Mouse (Mus musculus): ENCODE results near the gene Bcl9l. TPM values are rescaled to one million over a fixed set of nuclear protein-coding genes. Genes with fewer than 3 reads are reported as not detected.
"Not testable (repeated sequence)": the region's sequence is repeated elsewhere in the genome, so short reads cannot be mapped to it uniquely, and the experiment has no call there.

Bcl9l gene
- polyA plus RNA-seq (2016; fragmentation: Nextera tagmentation; extraction: Ambion mirVana) = 9.0 and 12.1 TPM in 2 replicates

DNA sequence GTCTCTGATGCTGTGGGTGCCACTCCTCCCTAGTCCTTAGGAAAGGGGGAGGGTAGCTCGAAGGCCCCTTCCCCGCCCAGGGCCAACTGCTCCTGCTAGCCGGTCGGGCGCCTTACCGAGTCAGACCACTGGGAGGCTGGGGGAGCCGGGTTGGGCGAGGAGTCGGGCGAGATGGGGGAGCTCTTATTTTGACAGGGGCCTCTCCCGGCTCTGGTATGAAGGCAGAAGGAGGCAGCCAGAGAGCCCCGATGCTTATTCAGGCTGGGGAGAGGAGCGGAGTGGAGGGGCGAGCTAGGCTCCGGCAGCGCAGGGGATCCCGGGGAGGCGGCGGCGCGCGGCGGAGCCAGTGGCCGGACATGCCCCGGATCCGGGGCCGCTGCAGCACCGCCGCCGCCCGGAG lies at the start of gene Bcl9l:
Bcl9l (plus strand) TSS at position 274 of the 400 bp plus-strand sequence.
- Histone ChIP-seq H3K27me3 (ENCODE audit: low read depth, poor library complexity, severe bottlenecking) (no peaks in the 10 kb centered on the region), H3K4me1 (peaks cover 85% of the 10 kb centered on the region), H3K36me3 (no peaks in the 10 kb centered on the region), H3K27ac (peak within 1 kb of the TSS; percentile 96), H3K9me3 (replicated peaks) (no peaks in the 10 kb centered on the region), H3K4me3 (peak within 1 kb of the TSS; percentile 94)
- under 1% methylated on average over 31 of the region's 31 CpGs for WGBS
- DNase-seq (ENCODE audit: low spot score) = peak; percentile 99

DNA sequence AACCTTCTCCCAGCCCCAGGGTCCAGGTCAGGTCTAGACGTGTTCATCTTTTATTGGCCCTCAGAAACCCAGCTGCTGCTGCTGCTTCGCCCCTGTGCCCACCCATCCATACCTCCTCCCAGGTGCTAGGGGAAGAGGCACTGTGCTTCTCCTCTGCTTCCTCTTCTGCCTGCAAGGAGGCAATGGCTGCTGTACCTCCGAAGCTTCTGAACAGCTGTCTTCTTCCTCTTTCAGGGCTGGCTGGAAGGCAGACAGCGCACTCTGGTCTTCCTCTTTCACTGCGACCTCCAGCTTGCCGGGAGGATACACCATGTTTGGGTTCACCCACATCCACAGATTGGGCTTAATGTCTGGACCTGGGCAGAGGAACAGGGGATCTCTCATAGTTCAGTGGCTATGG lies 46.9 kb upstream of the Bcl9l start:
- no peaks in the 10 kb centered on the region for H3K9me3 ChIP-seq (replicated peaks)
- no peak overlapping the region for H3K4me3 ChIP-seq
- DNase-seq (ENCODE audit: low spot score) = no peak
- WGBS = 79% methylated on average over 6 of the region's 6 CpGs
- no peak overlapping the region for H3K27ac ChIP-seq
- no peaks in the 10 kb centered on the region for H3K36me3 ChIP-seq
- H3K27me3 ChIP-seq (ENCODE audit: low read depth, poor library complexity, severe bottlenecking) = no peaks in the 10 kb centered on the region
- H3K4me1 ChIP-seq = peaks cover 8% of the 10 kb centered on the region

DNA sequence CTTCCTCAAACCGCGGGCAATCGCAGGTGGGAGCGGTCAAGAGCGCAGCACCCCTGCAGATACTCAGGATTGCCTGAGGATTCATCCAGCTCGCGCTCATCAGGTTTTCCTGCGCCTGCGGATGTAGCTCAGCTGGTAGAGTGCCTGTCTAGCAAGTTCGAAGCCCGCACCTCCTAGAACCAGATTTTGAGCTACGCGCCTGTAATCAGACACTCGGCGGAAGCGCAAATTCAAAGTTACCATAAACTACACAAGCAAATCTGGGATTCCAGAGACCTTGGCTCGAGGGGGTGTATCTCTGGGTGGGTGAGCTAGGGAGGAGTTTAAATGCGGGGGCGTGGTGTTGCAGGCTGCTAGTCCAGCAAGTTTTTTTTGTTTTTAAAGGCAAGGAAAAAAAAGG lies 41.7 kb upstream of the Bcl9l start, which contains the start of gene Foxr1:
Foxr1 (minus strand) TSS at position 176 of the 400 bp plus-strand sequence.
- Histone ChIP-seq H3K4me1 (no peaks in the 10 kb centered on the region), H3K4me3 (no peak within 1 kb of the TSS), H3K36me3 (no peaks in the 10 kb centered on the region), H3K9me3 (replicated peaks) (no peaks in the 10 kb centered on the region), H3K27ac (no peak within 1 kb of the TSS), H3K27me3 (ENCODE audit: low read depth, poor library complexity, severe bottlenecking) (no peaks in the 10 kb centered on the region)
- DNase-seq (ENCODE audit: low spot score) = no peak
- WGBS = 70% methylated on average over 19 of the region's 19 CpGs

DNA sequence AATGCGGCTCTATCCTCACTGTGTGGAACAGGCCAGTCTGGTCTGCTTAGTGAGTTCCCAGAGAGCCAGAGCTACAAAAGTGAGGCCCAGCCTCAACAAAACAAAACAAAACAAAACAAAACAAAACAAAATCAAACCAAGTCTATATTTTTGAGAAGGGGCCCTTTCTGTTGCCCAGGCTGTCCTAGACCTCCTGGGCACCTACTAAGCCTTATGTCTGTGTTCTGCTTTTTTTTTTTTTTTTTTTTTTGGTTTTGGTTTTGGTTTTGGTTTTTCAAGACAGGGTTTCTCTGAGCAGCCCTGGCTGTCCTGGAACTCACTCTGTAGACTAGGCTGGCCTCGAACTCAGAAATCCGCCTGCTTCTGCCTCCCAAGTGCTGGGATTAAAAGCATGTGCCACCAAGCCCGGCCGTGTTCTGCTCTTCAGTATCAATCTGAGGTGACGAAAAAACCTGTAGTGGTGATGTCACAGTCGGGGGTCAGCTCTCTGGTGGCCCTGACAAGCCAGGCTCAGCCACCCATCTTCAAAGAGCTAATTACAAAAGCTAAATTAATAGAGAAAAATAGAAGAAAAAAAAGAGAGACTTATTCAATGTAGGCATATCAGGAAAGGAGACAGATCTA lies 38.1 kb upstream of the Bcl9l start:
- H3K4me3 ChIP-seq; H3K36me3 ChIP-seq; DNase-seq (ENCODE audit: low spot score); H3K4me1 ChIP-seq; H3K27ac ChIP-seq; H3K9me3 ChIP-seq (replicated peaks); H3K27me3 ChIP-seq (ENCODE audit: low read depth, poor library complexity, severe bottlenecking): not testable (repeated sequence)
- WGBS = 87% methylated on average over 7 of the region's 7 CpGs

DNA sequence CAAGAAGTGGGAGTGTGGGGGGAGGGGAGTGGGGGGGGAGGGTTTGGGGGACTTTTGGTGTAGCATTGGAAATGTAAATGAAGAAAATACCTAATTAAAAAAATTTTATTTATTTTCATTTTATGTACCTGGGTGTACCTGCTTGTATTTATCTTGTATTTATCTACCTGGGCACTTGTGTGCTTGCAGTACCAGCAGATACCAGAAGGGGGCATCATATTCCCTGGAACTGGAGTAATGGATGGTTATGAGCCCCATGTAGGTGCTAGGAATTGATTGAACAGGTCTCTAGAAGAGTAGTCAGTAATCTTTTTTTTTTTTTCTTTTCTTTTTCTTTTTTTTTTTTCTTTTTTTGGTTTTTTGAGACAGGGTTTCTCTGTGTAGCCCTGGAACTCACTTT lies 32.2 kb upstream of the Bcl9l start:
- no peak for DNase-seq (ENCODE audit: low spot score)
- H3K4me1 ChIP-seq = peaks cover 15% of the 10 kb centered on the region

DNA sequence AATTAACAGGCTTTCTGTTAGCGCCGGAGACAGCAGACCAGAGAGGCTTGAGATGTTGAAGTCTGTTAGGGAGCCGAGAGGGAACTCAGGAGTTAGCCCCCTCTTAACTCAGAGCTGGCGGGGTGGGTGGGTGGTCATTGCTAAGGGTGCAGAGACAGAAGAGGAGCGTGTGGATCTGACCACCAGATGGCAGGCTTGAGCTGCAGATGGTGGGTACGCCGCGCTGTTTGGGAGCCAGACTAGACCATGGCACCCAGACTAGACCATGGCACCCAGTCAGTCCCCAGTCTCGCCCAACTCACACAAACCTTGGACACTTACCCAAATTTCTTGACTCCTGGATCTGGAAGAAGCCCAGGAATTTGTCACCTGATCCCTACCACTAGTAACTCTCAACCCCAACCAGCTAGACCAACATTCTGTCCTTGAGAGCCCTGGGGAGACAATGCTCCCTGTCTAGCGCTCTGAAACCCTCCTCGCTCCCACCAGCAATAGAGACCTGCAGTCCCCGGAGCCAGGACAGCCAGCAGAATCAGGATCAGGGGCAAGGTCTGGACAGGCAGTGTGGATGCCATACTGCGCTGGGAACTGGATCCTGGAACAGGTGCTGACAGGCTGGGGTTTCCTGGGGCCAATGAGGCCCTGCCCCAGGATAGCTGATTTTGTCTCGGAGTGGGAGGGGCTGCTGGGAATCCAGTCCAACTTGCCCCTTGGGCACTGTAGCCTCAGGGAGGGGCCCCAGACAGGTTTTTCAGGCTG lies 28.3 kb upstream of the Bcl9l start:
- Histone ChIP-seq H3K9me3 (replicated peaks) (no peaks in the 10 kb centered on the region), H3K27me3 (ENCODE audit: low read depth, poor library complexity, severe bottlenecking) (peaks cover 60% of the 10 kb centered on the region), H3K36me3 (no peaks in the 10 kb centered on the region), H3K4me1 (peaks cover 20% of the 10 kb centered on the region), H3K27ac (no peak overlapping the region; the same call in 1 of the 2 replicates), H3K4me3 (0 out of 2 replicates have a peak overlapping the region, but pooled peaks have one; percentile 1)
- peak; percentile 93 for DNase-seq (ENCODE audit: low spot score)
- WGBS = 10% methylated on average over 14 of the region's 14 CpGs

More for the DNA sequence above, 32.2 kb upstream of the Bcl9l start:
- no peak overlapping the region for H3K27ac ChIP-seq
- H3K9me3 ChIP-seq (replicated peaks) = no peaks in the 10 kb centered on the region
- peaks cover 33% of the 10 kb centered on the region for H3K27me3 ChIP-seq (ENCODE audit: low read depth, poor library complexity, severe bottlenecking)
- no peak overlapping the region for H3K4me3 ChIP-seq
- H3K36me3 ChIP-seq = no peaks in the 10 kb centered on the region

DNA sequence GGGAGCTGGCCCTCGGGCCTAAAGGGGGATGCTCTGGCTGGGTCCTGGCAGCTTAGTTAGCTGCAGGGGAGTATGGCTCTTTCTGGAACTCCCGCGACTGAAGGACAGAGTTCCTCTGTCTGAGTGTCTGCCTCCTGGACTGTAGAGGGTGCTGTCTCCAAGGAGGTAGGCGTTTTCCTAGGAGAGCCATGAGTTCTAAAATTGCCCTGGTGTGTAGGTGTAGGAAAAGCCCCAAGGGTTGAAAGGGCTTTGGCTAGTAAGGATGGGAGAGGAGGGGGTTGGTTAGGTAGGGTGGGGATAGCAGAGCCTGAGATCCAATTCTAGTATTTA lies 27.8 kb upstream of the Bcl9l start, which contains the start of gene Upk2:
Upk2 (minus strand) TSS at position 86 of the 330 bp plus-strand sequence.
- DNase-seq (ENCODE audit: low spot score) = no peak
- H3K4me3 ChIP-seq = 0 out of 2 replicates have a peak within 1 kb of the TSS, but pooled peaks have one; percentile 1

DNA sequence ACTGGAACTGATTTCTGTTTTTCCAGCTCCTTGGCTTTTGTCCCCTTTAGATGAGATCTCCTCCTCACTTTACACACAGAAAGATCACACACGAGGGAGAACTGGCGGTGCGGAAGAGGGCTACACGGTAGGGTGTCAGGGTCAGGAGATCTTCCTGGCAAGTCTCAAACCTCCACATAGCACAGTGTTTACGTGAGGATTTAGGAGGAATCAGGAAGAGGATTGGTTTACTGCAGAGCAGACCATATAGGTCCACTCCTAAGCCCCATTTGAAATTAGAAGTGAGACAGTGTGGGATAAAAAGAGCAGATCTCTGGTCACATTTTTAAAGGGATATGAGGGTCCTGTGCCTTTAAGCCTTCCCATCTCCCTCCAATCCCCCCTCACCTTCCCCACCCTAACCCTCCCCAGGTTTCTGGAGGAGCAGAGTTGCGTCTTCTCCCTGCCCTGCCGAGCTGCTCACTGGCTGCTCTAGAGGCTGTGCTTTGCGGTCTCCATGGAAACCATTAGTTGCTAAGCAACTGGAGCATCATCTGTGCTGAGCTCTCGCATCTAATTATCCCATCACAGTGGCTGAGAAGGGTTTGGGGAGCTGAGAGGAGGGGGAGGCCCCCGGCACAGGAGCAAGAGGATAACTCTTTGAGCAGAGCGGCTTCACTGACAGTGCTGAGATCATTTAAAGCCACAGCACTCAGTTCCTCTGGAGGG lies 25.4 kb upstream of the Bcl9l start:
- Histone ChIP-seq H3K36me3 (no peaks in the 10 kb centered on the region), H3K9me3 (replicated peaks) (no peaks in the 10 kb centered on the region), H3K4me1 (peaks cover 20% of the 10 kb centered on the region), H3K27me3 (ENCODE audit: low read depth, poor library complexity, severe bottlenecking) (peaks cover 59% of the 10 kb centered on the region), H3K4me3 (no peak overlapping the region), H3K27ac (no peak overlapping the region)
- DNase-seq (ENCODE audit: low spot score) = peak; percentile 62
- WGBS = 8% methylated on average over 11 of the region's 11 CpGs

More for the DNA sequence above, 27.8 kb upstream of the Bcl9l start, which contains the start of gene Upk2:
- Histone ChIP-seq H3K27me3 (ENCODE audit: low read depth, poor library complexity, severe bottlenecking) (peaks cover 60% of the 10 kb centered on the region), H3K9me3 (replicated peaks) (no peaks in the 10 kb centered on the region), H3K36me3 (no peaks in the 10 kb centered on the region), H3K27ac (no peak within 1 kb of the TSS; the same call in 1 of the 2 replicates), H3K4me1 (peaks cover 20% of the 10 kb centered on the region)
- WGBS = 12% methylated on average over 4 of the region's 4 CpGs

DNA sequence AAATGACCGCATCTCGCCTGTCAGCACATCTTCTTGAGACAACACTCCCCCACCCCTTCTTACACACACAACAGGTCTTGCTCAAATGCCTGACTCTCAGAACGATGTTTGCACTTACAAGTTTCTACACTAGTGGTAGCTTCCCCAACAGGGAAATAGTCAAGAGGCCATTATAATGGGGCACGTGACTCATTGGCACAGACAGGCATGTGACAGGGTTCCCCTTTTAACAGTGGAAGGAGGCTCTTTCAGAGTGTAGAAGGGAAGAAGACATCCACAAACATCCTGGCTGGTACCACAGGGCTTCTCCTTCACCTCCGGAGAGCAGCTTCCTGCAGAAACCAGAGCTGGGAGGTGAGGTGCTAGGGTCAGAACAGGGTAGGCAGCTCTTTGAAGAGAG lies 20.7 kb upstream of the Bcl9l start:
- Histone ChIP-seq H3K4me1 (peaks cover 7% of the 10 kb centered on the region), H3K9me3 (replicated peaks) (no peaks in the 10 kb centered on the region), H3K27me3 (ENCODE audit: low read depth, poor library complexity, severe bottlenecking) (peaks cover 13% of the 10 kb centered on the region), H3K27ac (no peak overlapping the region), H3K4me3 (no peak overlapping the region), H3K36me3 (no peaks in the 10 kb centered on the region)
- WGBS = 87% methylated on average over 5 of the region's 5 CpGs
- DNase-seq (ENCODE audit: low spot score) = no peak

DNA sequence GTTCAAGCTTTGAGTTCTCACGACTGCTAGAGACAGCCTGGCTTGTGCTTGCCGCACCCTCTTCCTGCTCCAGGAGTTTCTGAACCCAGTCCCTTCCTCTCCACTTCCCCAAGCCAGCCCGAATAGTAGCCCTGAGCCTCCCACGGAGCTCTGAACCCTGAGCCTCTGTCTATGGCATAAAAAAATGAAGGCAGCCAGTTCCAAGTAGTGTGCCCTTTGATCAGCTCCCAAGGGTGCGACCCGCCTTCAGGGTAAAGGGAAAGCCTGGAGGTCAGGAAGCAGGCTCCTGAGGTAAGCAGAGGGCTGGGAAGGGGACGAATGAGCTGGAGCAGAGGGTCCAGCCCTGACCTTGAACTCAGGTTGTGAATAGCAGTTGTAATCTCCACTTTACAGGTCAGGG lies 14.4 kb upstream of the Bcl9l start:
- no peaks in the 10 kb centered on the region for H3K9me3 ChIP-seq (replicated peaks)
- H3K4me1 ChIP-seq = 0 out of 2 replicates have a peak, but pooled peaks cover 4% of the 10 kb centered on the region
- H3K27ac ChIP-seq = no peak overlapping the region
- no peak overlapping the region for H3K4me3 ChIP-seq
- H3K27me3 ChIP-seq (ENCODE audit: low read depth, poor library complexity, severe bottlenecking) = peaks cover 17% of the 10 kb centered on the region
- 61% methylated on average over 7 of the region's 7 CpGs for WGBS
- no peak for DNase-seq (ENCODE audit: low spot score)
- no peaks in the 10 kb centered on the region for H3K36me3 ChIP-seq

DNA sequence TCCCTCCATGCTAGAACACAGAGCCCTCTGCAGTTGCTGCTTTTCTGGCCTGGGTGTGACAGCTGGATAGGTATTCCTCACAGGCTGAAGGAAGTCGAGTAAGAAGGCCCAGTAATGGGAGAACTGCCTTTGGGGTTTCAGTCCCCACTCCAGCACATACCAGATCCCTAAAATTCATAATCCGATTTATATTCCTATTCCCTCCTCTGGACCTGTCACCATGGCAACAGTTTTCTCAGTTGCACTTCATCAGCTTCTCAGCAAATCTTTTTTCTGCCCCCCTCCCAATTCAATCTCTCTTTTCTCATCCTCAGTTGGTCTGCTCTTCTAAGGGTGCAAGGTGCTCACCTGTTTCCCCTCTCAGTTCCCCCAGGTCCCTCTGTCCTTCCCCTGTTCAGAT lies 13.8 kb upstream of the Bcl9l start:
- WGBS = 68% methylated on average over 2 of the region's 2 CpGs
- Histone ChIP-seq H3K4me3 (no peak overlapping the region), H3K27ac (no peak overlapping the region), H3K4me1 (0 out of 2 replicates have a peak, but pooled peaks cover 4% of the 10 kb centered on the region), H3K9me3 (replicated peaks) (no peaks in the 10 kb centered on the region), H3K36me3 (no peaks in the 10 kb centered on the region), H3K27me3 (ENCODE audit: low read depth, poor library complexity, severe bottlenecking) (peaks cover 17% of the 10 kb centered on the region)
- DNase-seq (ENCODE audit: low spot score) = no peak

DNA sequence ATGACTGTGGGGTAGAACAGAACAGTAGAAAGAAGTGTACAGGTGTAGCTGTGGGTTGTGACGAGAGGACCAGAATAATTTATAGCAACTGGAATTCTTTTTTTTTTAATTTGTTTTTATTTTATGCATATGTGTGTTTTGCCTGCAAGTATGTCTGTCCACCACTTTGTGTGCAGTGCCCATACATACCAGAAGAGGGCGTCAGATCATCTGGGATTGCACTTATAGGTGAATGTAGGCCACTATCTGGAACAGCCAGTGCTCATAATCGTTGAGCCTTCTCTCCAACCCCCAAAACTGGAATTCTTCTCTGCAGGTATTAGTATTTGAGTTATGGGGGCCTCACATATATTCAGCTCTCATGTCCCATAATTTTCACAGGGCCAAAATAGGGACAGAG lies 9.4 kb upstream of the Bcl9l start:
- Histone ChIP-seq H3K36me3 (no peaks in the 10 kb centered on the region), H3K27me3 (ENCODE audit: low read depth, poor library complexity, severe bottlenecking) (peaks cover 11% of the 10 kb centered on the region), H3K27ac (no peak overlapping the region), H3K9me3 (replicated peaks) (no peaks in the 10 kb centered on the region), H3K4me1 (peaks cover 11% of the 10 kb centered on the region), H3K4me3 (no peak overlapping the region)
- 66% methylated on average over 3 of the region's 3 CpGs for WGBS
- DNase-seq (ENCODE audit: low spot score) = no peak

DNA sequence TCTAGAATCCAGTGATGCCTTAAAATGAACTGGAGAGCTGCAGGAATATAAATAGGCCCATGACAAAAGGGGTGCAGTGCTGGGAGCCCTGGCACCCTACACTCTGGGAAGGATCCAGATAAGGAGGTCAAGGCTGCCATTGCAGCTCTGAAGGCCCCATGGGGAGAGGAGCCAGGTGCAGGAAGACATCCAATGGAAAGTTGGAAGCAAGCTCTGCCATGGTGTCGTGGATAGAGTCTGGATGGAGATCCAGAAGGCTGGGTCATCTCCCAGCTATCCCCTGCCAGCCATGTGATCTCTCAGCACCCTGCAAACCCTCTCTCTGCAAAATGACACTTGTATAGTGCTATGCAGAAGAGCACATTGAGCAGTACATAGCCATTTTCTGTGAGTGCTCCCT lies 8.3 kb upstream of the Bcl9l start:
- Histone ChIP-seq H3K27ac (no peak overlapping the region), H3K36me3 (no peaks in the 10 kb centered on the region), H3K4me3 (no peak overlapping the region), H3K27me3 (ENCODE audit: low read depth, poor library complexity, severe bottlenecking) (peaks cover under 1% of the 10 kb centered on the region; the same call in 1 of the 2 replicates), H3K4me1 (peaks cover 20% of the 10 kb centered on the region), H3K9me3 (replicated peaks) (no peaks in the 10 kb centered on the region)
- DNase-seq (ENCODE audit: low spot score) = no peak
- WGBS = 43% methylated on average over 1 of the region's 1 CpGs

Data from limb, embryonic 10.5 days (tissue).